Mouse (Mus musculus): ENCODE results near the gene Sertad2. TPM values are rescaled to one million over a fixed set of nuclear protein-coding genes. Genes with fewer than 3 reads are reported as not detected.

Sertad2 gene
- polyA plus RNA-seq, 1 experiment from 2014 or later = 30.9 TPM

- 0 out of 2 replicates have a peak, but pooled peaks have one; percentile 12 for ATAC-seq (replicated peaks; ENCODE audit: extremely low read depth, insufficient read depth, low FRiP score)
- Histone ChIP-seq H3K4me2 (ENCODE audit: low read depth, low read length) (peak overlapping the region; percentile 59), H3K4me1 (ENCODE audit: control insufficient read depth, insufficient read depth, low read length) (peaks cover 24% of the 10 kb centered on the region), H3K9ac (ENCODE audit: low read length) (peak overlapping the region; percentile 59), H3K9me3 (replicated peaks; ENCODE audit: control insufficient read depth, low read length) (no peaks in the 10 kb centered on the region; the same call in 1 of the 2 replicates), H3K4me3 (ENCODE audit: low read length) (peak overlapping the region; percentile 26), H3K27ac (ENCODE audit: low read length) (peak overlapping the region; percentile 34; the same call in 1 of the 2 replicates), H3K27me3 (ENCODE audit: control insufficient read depth, insufficient read depth, low read length) (no peaks in the 10 kb centered on the region), H3K36me3 (ENCODE audit: control insufficient read depth, insufficient read depth) (no peaks in the 10 kb centered on the region)
- 27% methylated on average over 10 of the region's 10 CpGs for WGBS
Measured at GRCm38 (mm10) chr11:20656711-20657057, 113.6 kb downstream of the Sertad2 start.

GRCm38 (mm10) chr11:20659094-20659493 lies 116.0 kb downstream of the Sertad2 start:
- WGBS = 56% methylated on average over 3 of the region's 3 CpGs
- Histone ChIP-seq H3K27ac (ENCODE audit: low read length) (no peak overlapping the region), H3K4me1 (ENCODE audit: control insufficient read depth, insufficient read depth, low read length) (peaks cover 24% of the 10 kb centered on the region)

GRCm38 (mm10) chr11:20660111-20661097 lies 117.4 kb downstream of the Sertad2 start:
- WGBS = 66% methylated on average over 14 of the region's 14 CpGs
- Histone ChIP-seq H3K27ac (ENCODE audit: low read length) (no peak overlapping the region), H3K27me3 (ENCODE audit: control insufficient read depth, insufficient read depth, low read length) (no peaks in the 10 kb centered on the region), H3K36me3 (ENCODE audit: control insufficient read depth, insufficient read depth) (no peaks in the 10 kb centered on the region), H3K4me2 (ENCODE audit: low read depth, low read length) (no peak overlapping the region), H3K9me3 (replicated peaks; ENCODE audit: control insufficient read depth, low read length) (no peaks in the 10 kb centered on the region; the same call in 1 of the 2 replicates), H3K4me3 (ENCODE audit: low read length) (no peak overlapping the region), H3K4me1 (ENCODE audit: control insufficient read depth, insufficient read depth, low read length) (peaks cover 17% of the 10 kb centered on the region), H3K9ac (ENCODE audit: low read length) (no peak overlapping the region)
- ATAC-seq (replicated peaks; ENCODE audit: extremely low read depth, insufficient read depth, low FRiP score) = no peak

More at GRCm38 (mm10) chr11:20659094-20659493, 116.0 kb downstream of the Sertad2 start:
- Histone ChIP-seq H3K4me3 (ENCODE audit: low read length) (no peak overlapping the region), H3K27me3 (ENCODE audit: control insufficient read depth, insufficient read depth, low read length) (no peaks in the 10 kb centered on the region), H3K36me3 (ENCODE audit: control insufficient read depth, insufficient read depth) (no peaks in the 10 kb centered on the region), H3K9ac (ENCODE audit: low read length) (no peak overlapping the region), H3K9me3 (replicated peaks; ENCODE audit: control insufficient read depth, low read length) (no peaks in the 10 kb centered on the region; the same call in 1 of the 2 replicates), H3K4me2 (ENCODE audit: low read depth, low read length) (no peak overlapping the region)
- ATAC-seq (replicated peaks; ENCODE audit: extremely low read depth, insufficient read depth, low FRiP score) = no peak

GRCm38 (mm10) chr11:20661652-20662051 lies 118.6 kb downstream of the Sertad2 start:
- ATAC-seq (replicated peaks; ENCODE audit: extremely low read depth, insufficient read depth, low FRiP score) = no peak
- Histone ChIP-seq H3K27ac (ENCODE audit: low read length) (no peak overlapping the region), H3K27me3 (ENCODE audit: control insufficient read depth, insufficient read depth, low read length) (no peaks in the 10 kb centered on the region), H3K4me1 (ENCODE audit: control insufficient read depth, insufficient read depth, low read length) (peaks cover 5% of the 10 kb centered on the region), H3K36me3 (ENCODE audit: control insufficient read depth, insufficient read depth) (no peaks in the 10 kb centered on the region), H3K9ac (ENCODE audit: low read length) (no peak overlapping the region), H3K4me2 (ENCODE audit: low read depth, low read length) (no peak overlapping the region), H3K4me3 (ENCODE audit: low read length) (no peak overlapping the region), H3K9me3 (replicated peaks; ENCODE audit: control insufficient read depth, low read length) (no peaks in the 10 kb centered on the region; the same call in 1 of the 2 replicates)
- WGBS = 37% methylated on average over 4 of the region's 4 CpGs

GRCm38 (mm10) chr11:20662811-20663210 lies 119.8 kb downstream of the Sertad2 start:
- Histone ChIP-seq H3K9me3 (replicated peaks; ENCODE audit: control insufficient read depth, low read length) (no peaks in the 10 kb centered on the region; the same call in 1 of the 2 replicates), H3K9ac (ENCODE audit: low read length) (no peak overlapping the region), H3K4me2 (ENCODE audit: low read depth, low read length) (no peak overlapping the region), H3K4me1 (ENCODE audit: control insufficient read depth, insufficient read depth, low read length) (no peaks in the 10 kb centered on the region), H3K27ac (ENCODE audit: low read length) (no peak overlapping the region), H3K27me3 (ENCODE audit: control insufficient read depth, insufficient read depth, low read length) (no peaks in the 10 kb centered on the region), H3K4me3 (ENCODE audit: low read length) (no peak overlapping the region), H3K36me3 (ENCODE audit: control insufficient read depth, insufficient read depth) (no peaks in the 10 kb centered on the region)
- ATAC-seq (replicated peaks; ENCODE audit: extremely low read depth, insufficient read depth, low FRiP score) = no peak
- 75% methylated on average over 7 of the region's 7 CpGs for WGBS

- H3K9ac ChIP-seq (ENCODE audit: low read length) = no peak overlapping the region
- no peaks in the 10 kb centered on the region for H3K4me1 ChIP-seq (ENCODE audit: control insufficient read depth, insufficient read depth, low read length)
- no peak for ATAC-seq (replicated peaks; ENCODE audit: extremely low read depth, insufficient read depth, low FRiP score)
- no peak overlapping the region for H3K4me2 ChIP-seq (ENCODE audit: low read depth, low read length)
- no peaks in the 10 kb centered on the region for H3K36me3 ChIP-seq (ENCODE audit: control insufficient read depth, insufficient read depth)
- WGBS = 60% methylated on average over 5 of the region's 5 CpGs
- H3K4me3 ChIP-seq (ENCODE audit: low read length) = no peak overlapping the region
- H3K27me3 ChIP-seq (ENCODE audit: control insufficient read depth, insufficient read depth, low read length) = no peaks in the 10 kb centered on the region
- no peak overlapping the region for H3K27ac ChIP-seq (ENCODE audit: low read length)
- no peaks in the 10 kb centered on the region; the same call in 1 of the 2 replicates for H3K9me3 ChIP-seq (replicated peaks; ENCODE audit: control insufficient read depth, low read length)
Measured at GRCm38 (mm10) chr11:20663580-20664198, 120.6 kb downstream of the Sertad2 start.

- Histone ChIP-seq H3K4me3 (ENCODE audit: low read length) (no peak overlapping the region), H3K9me3 (replicated peaks; ENCODE audit: control insufficient read depth, low read length) (no peaks in the 10 kb centered on the region), H3K4me2 (ENCODE audit: low read depth, low read length) (no peak overlapping the region), H3K36me3 (ENCODE audit: control insufficient read depth, insufficient read depth) (no peaks in the 10 kb centered on the region), H3K9ac (ENCODE audit: low read length) (no peak overlapping the region), H3K27me3 (ENCODE audit: control insufficient read depth, insufficient read depth, low read length) (no peaks in the 10 kb centered on the region), H3K4me1 (ENCODE audit: control insufficient read depth, insufficient read depth, low read length) (no peaks in the 10 kb centered on the region), H3K27ac (ENCODE audit: low read length) (no peak overlapping the region)
- WGBS = 76% methylated on average over 9 of the region's 9 CpGs
- ATAC-seq (replicated peaks; ENCODE audit: extremely low read depth, insufficient read depth, low FRiP score) = no peak
Measured at GRCm38 (mm10) chr11:20664878-20665277, 121.8 kb downstream of the Sertad2 start.

- H3K4me3 ChIP-seq (ENCODE audit: low read length) = no peak overlapping the region
- no peaks in the 10 kb centered on the region for H3K27me3 ChIP-seq (ENCODE audit: control insufficient read depth, insufficient read depth, low read length)
- 48% methylated on average over 6 of the region's 6 CpGs for WGBS
- H3K36me3 ChIP-seq (ENCODE audit: control insufficient read depth, insufficient read depth) = no peaks in the 10 kb centered on the region
- no peaks in the 10 kb centered on the region for H3K9me3 ChIP-seq (replicated peaks; ENCODE audit: control insufficient read depth, low read length)
- H3K4me1 ChIP-seq (ENCODE audit: control insufficient read depth, insufficient read depth, low read length) = no peaks in the 10 kb centered on the region
- no peak overlapping the region for H3K27ac ChIP-seq (ENCODE audit: low read length)
- ATAC-seq (replicated peaks; ENCODE audit: extremely low read depth, insufficient read depth, low FRiP score) = 0 out of 2 replicates have a peak, but pooled peaks have one; percentile 37
- no peak overlapping the region for H3K4me2 ChIP-seq (ENCODE audit: low read depth, low read length)
- no peak overlapping the region for H3K9ac ChIP-seq (ENCODE audit: low read length)
Measured at GRCm38 (mm10) chr11:20671789-20672392, 128.8 kb downstream of the Sertad2 start.

Data from heart, embryonic 16.5 days (tissue).